Mouse (Mus musculus) naive thymus-derived CD4-positive, alpha-beta T cell, adult 5 months (primary cell): ENCODE data around the gene Fam204a. TPM values are rescaled to one million over a fixed set of nuclear protein-coding genes. Genes with fewer than 3 reads are reported as not detected.

Source experiments
- polyA plus RNA-seq: library from polyadenylated mRNA; unstranded; fragments of 100-300 nt; shearing (Covaris generic); gene quantifications from one replicate; pipeline ENCODE4 v1.2.1, GENCODE M21; 2017

Gene Fam204a
- polyA plus RNA-seq: 48.5 TPM

DNA sequence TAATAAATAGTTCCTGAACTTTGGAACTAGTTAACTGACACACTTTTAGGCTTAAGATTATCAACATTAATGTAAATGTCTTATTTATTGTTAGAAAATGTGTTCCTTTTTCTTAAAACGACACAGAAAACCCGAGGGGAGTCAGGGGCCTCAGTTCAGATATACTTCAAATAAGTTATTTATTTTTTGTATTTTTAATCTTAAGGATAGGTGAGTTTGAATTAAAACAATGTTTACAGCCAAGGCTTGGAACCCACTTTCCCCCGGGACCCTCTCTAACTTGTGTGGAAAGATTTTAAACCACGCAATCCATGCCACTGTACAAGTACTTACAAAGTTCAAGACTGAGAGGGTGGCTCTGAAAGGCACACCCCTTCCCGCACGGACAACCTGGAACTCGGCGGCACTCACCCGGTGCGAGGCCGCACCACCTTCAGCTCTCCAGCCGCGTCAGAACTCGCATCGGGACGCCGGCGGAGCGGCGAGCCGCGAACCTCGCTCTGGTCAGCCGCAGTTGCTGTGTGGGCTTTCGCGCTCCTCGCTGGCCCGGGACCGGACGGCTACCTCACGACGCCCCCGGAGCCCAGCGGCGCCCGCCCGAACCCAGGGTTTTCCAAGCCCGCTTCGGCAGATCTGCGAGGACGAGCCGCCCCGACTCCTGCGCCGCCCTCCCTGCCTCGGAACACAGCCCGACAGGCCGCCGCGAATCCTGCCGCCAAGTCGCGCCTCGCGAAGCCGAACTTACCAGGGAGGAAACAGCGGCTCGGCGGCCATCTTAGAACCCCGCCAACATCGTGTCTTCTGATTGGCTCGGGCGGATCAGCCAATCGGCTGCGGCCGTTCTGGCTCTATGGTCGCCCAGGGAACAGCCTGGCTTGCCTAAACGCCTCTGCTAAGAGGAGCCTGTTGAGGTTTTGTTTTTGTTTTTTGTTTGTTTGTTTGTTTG is at the start of gene Fam204a:
TSS of gene Fam204a (minus strand) at position 803 of the 946 bp plus-strand sequence.

Other genes starting within 250 kb of the Fam204a start
- not detected for gene Prlhr, start 241.6 kb upstream of the Fam204a start, polyA plus RNA-seq